Mouse (Mus musculus): ENCODE data around the gene Msantd1.

DNA sequence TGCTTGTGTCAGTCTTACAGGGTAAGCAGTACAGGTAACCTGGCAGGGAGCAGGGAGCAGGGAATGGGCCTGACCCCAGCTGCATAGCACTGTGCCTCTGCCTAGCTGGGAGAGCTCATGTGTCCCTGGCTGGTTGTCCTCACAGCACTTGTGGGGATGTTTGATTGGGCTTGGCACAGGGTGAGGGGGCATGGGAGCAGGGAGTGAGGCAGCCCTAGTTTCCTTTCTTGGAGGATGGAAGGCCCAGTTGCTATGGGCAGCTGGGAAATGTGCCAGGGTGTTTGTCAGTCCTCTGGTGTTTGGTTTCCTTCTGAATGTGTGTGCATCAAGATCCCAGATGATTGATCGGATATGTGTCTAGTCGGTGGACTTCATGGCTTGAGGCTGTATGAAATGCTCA lies 49.2 kb downstream of the Msantd1 start:
- TF ChIP-seq CTCF (IDR thresholded peaks at IDR 0.05; ENCODE audit: insufficient read depth, low read depth, low read length) (no peak), POLR2A (IDR thresholded peaks at IDR 0.05; ENCODE audit: insufficient read depth, low read depth, low read length) (no peak)

All from olfactory bulb, adult 2 months (tissue).